Mouse (Mus musculus) small intestine, adult 2 months (tissue): ENCODE data around the gene Tigit.

ENCODE experiments used
- CTCF ChIP-seq: fragments of 200-500 bp; IDR thresholded peaks from 2 replicates; pipeline ENCODE4 v1.5.1; 2012; ENCODE audit warnings: low read depth, mild to moderate bottlenecking, control low read depth, inconsistent platforms, low read length, moderate library complexity, mixed read lengths; ENCODE audit not compliant: insufficient replicate concordance, insufficient read length; ENCODE audit errors: extremely low read depth
- POLR2A ChIP-seq: fragments of 200-500 bp; IDR thresholded peaks from 2 replicates; pipeline ENCODE4 v1.6.1; 2012; ENCODE audit warnings: low read depth, mild to moderate bottlenecking, control low read depth, inconsistent platforms, low read length, moderate library complexity

DNA sequence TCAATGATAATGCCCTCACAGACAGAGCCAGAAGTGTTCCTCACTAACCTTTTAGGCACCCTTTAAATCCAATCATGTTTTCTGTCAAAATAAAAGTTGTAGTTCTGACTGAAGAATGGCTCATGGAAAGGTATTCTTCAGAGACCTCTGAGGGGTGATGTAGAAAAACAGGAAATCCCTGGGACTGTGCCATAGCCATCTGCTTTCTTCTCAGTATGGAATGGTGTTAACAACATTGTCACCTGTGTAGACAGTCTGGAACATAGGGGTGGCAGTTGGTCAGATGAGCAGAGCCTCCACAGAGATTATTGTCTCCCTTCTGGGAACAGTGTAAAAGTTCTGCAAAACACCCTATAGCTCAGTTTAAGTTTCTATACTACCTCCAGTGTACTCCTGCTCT, 55.9 kb downstream of the Tigit start:
- no peak for TF ChIP-seq POLR2A
- TF ChIP-seq CTCF: no peak
